Mouse (Mus musculus): ENCODE data around the gene Thbs4.
A peak's percentile ranks its signal among the peaks of the same experiment; 100 is the strongest.
"Not testable (repeated sequence)": the region's sequence is repeated elsewhere in the genome, so short reads cannot be mapped to it uniquely, and the experiment has no call there.

Thbs4 gene

GRCm38 (mm10) chr13:92794462-92795214 lies at the start of gene Thbs4:
Gene Thbs4, minus strand, starts transcription at chr13:92794818.
- DNase-seq (ENCODE audit: low spot score in 2 of 2), result peak in 1 of 2 experiments; percentile 22

- DNase-seq (ENCODE audit: low spot score in 2 of 2), result no peak
Observed at GRCm38 (mm10) chr13:92833162-92833561, 38.5 kb upstream of the Thbs4 start.

GRCm38 (mm10) chr13:92828820-92829219 lies 34.2 kb upstream of the Thbs4 start:
- DNase-seq (ENCODE audit: low spot score in 2 of 2), result no peak

GRCm38 (mm10) chr13:92817357-92817756 lies 22.7 kb upstream of the Thbs4 start:
- DNase-seq (ENCODE audit: low spot score in 2 of 2), result no peak

GRCm38 (mm10) chr13:92816329-92816728 lies 21.7 kb upstream of the Thbs4 start:
- DNase-seq (ENCODE audit: low spot score in 2 of 2), result no peak

- DNase-seq (ENCODE audit: low spot score in 2 of 2), result not testable (repeated sequence)
Observed at GRCm38 (mm10) chr13:92810592-92810991, 16.0 kb upstream of the Thbs4 start.

- no peak for DNase-seq (ENCODE audit: low spot score in 2 of 2)
Observed at GRCm38 (mm10) chr13:92807849-92808248, 13.2 kb upstream of the Thbs4 start.

- no peak for DNase-seq (ENCODE audit: low spot score in 2 of 2)
Observed at GRCm38 (mm10) chr13:92806785-92807184, 12.2 kb upstream of the Thbs4 start.

GRCm38 (mm10) chr13:92799306-92799925 lies 4.8 kb upstream of the Thbs4 start:
- DNase-seq (ENCODE audit: low spot score in 2 of 2), result no peak

GRCm38 (mm10) chr13:92798830-92799229 lies 4.2 kb upstream of the Thbs4 start:
- no peak for DNase-seq (ENCODE audit: low spot score in 2 of 2)

GRCm38 (mm10) chr13:92793636-92794035 lies 982 bp downstream of the Thbs4 start:
- DNase-seq (ENCODE audit: low spot score in 2 of 2), result no peak

GRCm38 (mm10) chr13:92791474-92791873 lies 3.1 kb downstream of the Thbs4 start:
- no peak for DNase-seq (ENCODE audit: low spot score in 2 of 2)

GRCm38 (mm10) chr13:92784311-92784710 lies 10.3 kb downstream of the Thbs4 start:
- no peak for DNase-seq (ENCODE audit: low spot score in 2 of 2)

GRCm38 (mm10) chr13:92783551-92783950 lies 11.1 kb downstream of the Thbs4 start:
- no peak for DNase-seq (ENCODE audit: low spot score in 2 of 2)

GRCm38 (mm10) chr13:92780927-92781326 lies 13.7 kb downstream of the Thbs4 start:
- no peak for DNase-seq (ENCODE audit: low spot score in 2 of 2)

GRCm38 (mm10) chr13:92780076-92780475 lies 14.5 kb downstream of the Thbs4 start:
- DNase-seq (ENCODE audit: low spot score in 2 of 2), result no peak

GRCm38 (mm10) chr13:92778642-92779041 lies 16.0 kb downstream of the Thbs4 start:
- no peak for DNase-seq (ENCODE audit: low spot score in 2 of 2)

GRCm38 (mm10) chr13:92775916-92776315 lies 18.7 kb downstream of the Thbs4 start:
- no peak for DNase-seq (ENCODE audit: low spot score in 2 of 2)

GRCm38 (mm10) chr13:92774887-92775286 lies 19.7 kb downstream of the Thbs4 start:
- no peak for DNase-seq (ENCODE audit: low spot score in 2 of 2)

GRCm38 (mm10) chr13:92772500-92772899 lies 22.1 kb downstream of the Thbs4 start:
- DNase-seq (ENCODE audit: low spot score in 2 of 2), result no peak

GRCm38 (mm10) chr13:92771566-92771965 lies 23.1 kb downstream of the Thbs4 start:
- DNase-seq (ENCODE audit: low spot score in 2 of 2), result no peak

- DNase-seq (ENCODE audit: low spot score in 2 of 2), result no peak
Observed at GRCm38 (mm10) chr13:92765454-92766242, 29.0 kb downstream of the Thbs4 start.

GRCm38 (mm10) chr13:92762322-92762721 lies 32.3 kb downstream of the Thbs4 start:
- no peak for DNase-seq (ENCODE audit: low spot score in 2 of 2)
